Mouse (Mus musculus) left cerebral cortex, postnatal 4 days (tissue): ENCODE results near the gene Pitpnm2. TPM values are rescaled to one million over a fixed set of nuclear protein-coding genes. Genes with fewer than 3 reads are reported as not detected.

Experiments used
- DNase-seq: peaks from one replicate; pipeline ENCODE4 v3.0.0-alpha.2; 2022
- intact Hi-C: fragments of 180-260 bp; cut with DNase I; formaldehyde crosslinking; loops from one replicate; pipeline ENCODE4 v1.15.1; 2025
- total RNA-seq, 2 experiments: library from RNA; stranded (reverse); gene quantifications; 2 replicates each; pipeline ENCODE4 v1.2.3; 2021

The Pitpnm2 gene
- total RNA-seq, 2 experiments from 2014 or later: 146 to 151 TPM

GRCm38 (mm10) chr5:124185706-124186464, 63.7 kb downstream of the Pitpnm2 start:
- no peak for DNase-seq
- intact Hi-C loops: no loop called here

- DNase-seq: peak; percentile 65
- intact Hi-C loops: no loop called here
Measured at GRCm38 (mm10) chr5:124184898-124185701, 64.5 kb downstream of the Pitpnm2 start.

- no peak for DNase-seq
- intact Hi-C loops: no loop called here
Measured at GRCm38 (mm10) chr5:124184191-124184590, 65.4 kb downstream of the Pitpnm2 start.

- intact Hi-C loops: no loop called here
- no peak for DNase-seq
Measured at GRCm38 (mm10) chr5:124182642-124183041, 66.9 kb downstream of the Pitpnm2 start.

GRCm38 (mm10) chr5:124182097-124182496, 67.5 kb downstream of the Pitpnm2 start:
- no peak for DNase-seq
- intact Hi-C loops: no loop called here

- intact Hi-C loops: no loop called here
- DNase-seq: no peak
Measured at GRCm38 (mm10) chr5:124180500-124181167, 68.9 kb downstream of the Pitpnm2 start.

- intact Hi-C loops: no loop called here
- DNase-seq: no peak
Measured at GRCm38 (mm10) chr5:124179411-124179810, 70.1 kb downstream of the Pitpnm2 start.

GRCm38 (mm10) chr5:124176726-124177132, 72.8 kb downstream of the Pitpnm2 start:
- peak; percentile 51 for DNase-seq
- intact Hi-C loops: no loop called here

- intact Hi-C loops: no loop called here
- DNase-seq: peak; percentile 48
Measured at GRCm38 (mm10) chr5:124175138-124175537, 74.4 kb downstream of the Pitpnm2 start.

- DNase-seq: peak; percentile 84
- intact Hi-C loops: no loop called here
Measured at GRCm38 (mm10) chr5:124173012-124173985, 76.3 kb downstream of the Pitpnm2 start.

GRCm38 (mm10) chr5:124172246-124172645, 77.3 kb downstream of the Pitpnm2 start:
- no peak for DNase-seq
- intact Hi-C loops: no loop called here

GRCm38 (mm10) chr5:124171781-124172180, 77.8 kb downstream of the Pitpnm2 start:
- intact Hi-C loops: no loop called here
- DNase-seq: no peak

- intact Hi-C loops: loop anchor here (5.0 kb wide), 1 partner anchor 78 kb away; the partner anchor contains the start of gene Pitpnm2
- DNase-seq: no peak
Measured at GRCm38 (mm10) chr5:124169224-124169621, 80.3 kb downstream of the Pitpnm2 start.

- no peak for DNase-seq
- intact Hi-C loops: loop anchor here (5.0 kb wide), 1 partner anchor 79 kb away; the partner anchor contains the start of gene Pitpnm2
Measured at GRCm38 (mm10) chr5:124168428-124169223, 80.9 kb downstream of the Pitpnm2 start.

- DNase-seq: no peak
- intact Hi-C loops: loop anchor here (5.0 kb wide), 1 partner anchor 80 kb away; the partner anchor contains the start of gene Pitpnm2
Measured at GRCm38 (mm10) chr5:124167621-124168020, 81.9 kb downstream of the Pitpnm2 start.

GRCm38 (mm10) chr5:124166741-124167140, 82.8 kb downstream of the Pitpnm2 start:
- DNase-seq: no peak
- intact Hi-C loops: loop anchor here (5.0 kb wide), 1 partner anchor 81 kb away; the partner anchor contains the start of gene Pitpnm2

GRCm38 (mm10) chr5:124165622-124166570, 83.7 kb downstream of the Pitpnm2 start:
- intact Hi-C loops: loop anchor here (5.0 kb wide), 1 partner anchor 81 kb away; the partner anchor contains the start of gene Pitpnm2
- peak; percentile 91 for DNase-seq

GRCm38 (mm10) chr5:124163445-124163844, 86.1 kb downstream of the Pitpnm2 start:
- no peak for DNase-seq
- intact Hi-C loops: loop anchor here (5.0 kb wide), 1 partner anchor 94 kb away; no protein-coding TSS in a partner anchor
